Mouse (Mus musculus) embryonic facial prominence, embryonic 14.5 days (tissue): ENCODE measurements around the gene Lrrc61. TPM values are rescaled to one million over a fixed set of nuclear protein-coding genes. Genes with fewer than 3 reads are reported as not detected.
A peak's percentile ranks its signal among the peaks of the same experiment; 100 is the strongest.

Experiments
- ATAC-seq: fragments of 200-750 bp; cut with Nextera tagmentation; 2 replicates; pipeline ENCODE4 v1.8.0; 2017; ENCODE audit warnings: low read depth, moderate number of reproducible peaks, moderate TSS enrichment
- DNase-seq: peaks from one replicate; pipeline ENCODE4 v3.0.0-alpha.2; 2015; ENCODE audit warnings: low spot score
- H3K27ac ChIP-seq: fragments of 300-500 bp; sonication (generic); replicated peaks from 2 replicates; pipeline ENCODE4 v1.5.1; 2014; ENCODE audit warnings: low read depth, mild to moderate bottlenecking, low read length, moderate library complexity
- H3K27me3 ChIP-seq: fragments of 300-500 bp; sonication (generic); replicated peaks from 2 replicates; pipeline ENCODE4 v1.6.1; 2014; ENCODE audit warnings: low read length; ENCODE audit not compliant: control insufficient read depth, insufficient read depth
- H3K36me3 ChIP-seq: fragments of 300-500 bp; sonication (generic); 2 replicates; pipeline ENCODE4 v1.6.1; 2014; ENCODE audit warnings: low read length, mixed read lengths; ENCODE audit not compliant: control insufficient read depth, insufficient read depth
- H3K4me1 ChIP-seq: fragments of 300-500 bp; sonication (generic); 2 replicates; pipeline ENCODE4 v1.6.1; 2014; ENCODE audit warnings: antibody characterized with exemption, low read length; ENCODE audit not compliant: control insufficient read depth, insufficient read depth
- H3K4me2 ChIP-seq: fragments of 300-500 bp; sonication (generic); 2 replicates; pipeline ENCODE4 v1.6.1; 2014; ENCODE audit warnings: low read depth, mild to moderate bottlenecking, low read length, moderate library complexity, mixed read lengths
- H3K4me3 ChIP-seq: fragments of 300-500 bp; sonication (generic); 2 replicates; pipeline ENCODE4 v1.5.1; 2014; ENCODE audit warnings: low read depth, mild to moderate bottlenecking, low read length
- H3K9ac ChIP-seq: fragments of 300-500 bp; sonication (generic); 2 replicates; pipeline ENCODE4 v1.6.1; 2014; ENCODE audit warnings: low read depth, mild to moderate bottlenecking, low read length, moderate library complexity, mixed read lengths
- H3K9me3 ChIP-seq: fragments of 300-500 bp; sonication (generic); 2 replicates; pipeline ENCODE4 v1.6.1; 2016; ENCODE audit warnings: low read length; ENCODE audit not compliant: control insufficient read depth
- WGBS: fragments of 180-500 bp; shearing (Covaris S2); extraction: QIAGEN DNeasy Blood & Tissue Kit; methylation state at CpG from one replicate; pipeline ENCODE4 v1.1.7; 2014; 5-methylcytosine and 5-hydroxymethylcytosine counted together
- polyA plus RNA-seq: library from polyadenylated mRNA; unstranded; fragments of >200 nt; fragmentation: Nextera tagmentation; extraction: Ambion mirVana; gene quantifications from 2 replicates; pipeline ENCODE4 v1.2.1, GENCODE M21; 2014

Gene Lrrc61
- polyA plus RNA-seq, 1 experiment from 2014 or later, result 6.8 TPM

DNA sequence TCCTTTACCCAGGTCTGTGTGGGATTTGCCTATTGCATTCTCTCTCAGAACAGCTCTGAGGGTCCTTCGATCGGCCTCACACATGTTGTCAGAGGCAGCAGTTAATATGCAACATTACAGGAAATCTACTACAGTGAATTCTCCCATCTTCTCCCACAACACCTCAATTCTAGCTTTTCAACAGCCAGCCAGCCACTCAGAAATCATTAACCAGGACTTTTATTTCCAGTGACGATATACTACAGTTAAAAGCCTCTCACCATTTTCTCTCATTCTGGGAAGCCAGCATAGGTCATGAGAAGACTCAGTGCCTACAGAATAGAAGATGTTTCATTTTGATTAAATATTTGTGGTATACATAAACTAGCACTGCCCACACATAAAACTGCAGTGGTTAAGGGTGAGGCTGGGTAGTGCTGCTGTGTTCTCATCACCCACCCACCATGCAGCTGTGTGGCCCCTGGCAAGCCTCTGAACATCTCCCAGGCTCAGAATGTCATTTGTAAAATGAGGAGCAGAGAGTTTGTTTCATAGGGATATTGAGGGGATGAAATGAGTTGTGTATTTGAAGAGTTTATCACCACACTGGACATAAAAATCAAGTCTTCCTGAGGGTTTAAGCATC is 36.7 kb downstream of the Lrrc61 start:
- no peak overlapping the region for H3K4me2 ChIP-seq
- peaks cover 4% of the 10 kb centered on the region for H3K9me3 ChIP-seq
- no peak for DNase-seq
- H3K4me3 ChIP-seq, result no peak overlapping the region
- no peak overlapping the region for H3K27ac ChIP-seq
- H3K4me1 ChIP-seq, result peaks cover 14% of the 10 kb centered on the region
- H3K9ac ChIP-seq, result no peak overlapping the region
- ATAC-seq, result no peak
- no peaks in the 10 kb centered on the region for H3K27me3 ChIP-seq
- 92% methylated on average over 3 of the region's 3 CpGs for WGBS
- peaks cover 7% of the 10 kb centered on the region for H3K36me3 ChIP-seq

DNA sequence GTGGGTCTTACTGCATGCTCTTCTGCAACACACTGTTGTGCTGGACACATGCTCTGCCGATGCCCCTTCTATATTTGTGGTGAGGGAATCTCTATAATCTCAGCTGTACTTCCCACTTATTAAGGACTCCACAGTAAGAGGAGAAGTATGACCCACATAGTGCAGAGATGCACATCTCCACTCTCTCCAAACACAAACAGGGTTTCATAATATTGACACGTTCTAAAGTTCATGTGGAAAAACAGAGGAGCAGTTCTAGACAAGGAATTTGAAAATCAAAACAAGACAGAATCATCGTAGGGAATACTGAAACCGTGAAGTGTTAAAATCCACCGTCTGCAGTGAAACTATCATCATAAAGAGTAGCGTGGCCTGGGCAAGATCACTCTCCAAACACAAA is 37.3 kb downstream of the Lrrc61 start:
- H3K4me3 ChIP-seq, result no peak overlapping the region

GRCm38 (mm10) chr6:48593158-48594042 is 38.8 kb downstream of the Lrrc61 start, which contains the start of the genes Repin1 and Gm44965:
Repin1 (plus strand) TSS chr6:48593883.
Gm44965 (plus strand) TSS chr6:48593941.
- Histone ChIP-seq H3K36me3 (peaks cover 28% of the 10 kb centered on the region), H3K4me2 (peak within 1 kb of the TSS; percentile 84), H3K27me3 (no peaks in the 10 kb centered on the region), H3K9me3 (peaks cover 25% of the 10 kb centered on the region), H3K4me1 (peaks cover 14% of the 10 kb centered on the region), H3K9ac (peak within 1 kb of the TSS; percentile 90), H3K4me3 (peak within 1 kb of the TSS; percentile 88), H3K27ac (peak within 1 kb of the TSS; percentile 79; the same call in 1 of the 2 replicates)
- ATAC-seq, result peak; percentile 93
- WGBS, result 13% methylated on average over 25 of the region's 45 CpGs
- peak; percentile 93 for DNase-seq

More for the DNA sequence above, 37.3 kb downstream of the Lrrc61 start:
- no peak for ATAC-seq
- Histone ChIP-seq H3K4me2 (no peak overlapping the region), H3K36me3 (peaks cover 13% of the 10 kb centered on the region), H3K27ac (no peak overlapping the region), H3K4me1 (peaks cover 14% of the 10 kb centered on the region), H3K9me3 (peaks cover 10% of the 10 kb centered on the region), H3K27me3 (no peaks in the 10 kb centered on the region), H3K9ac (no peak overlapping the region)
- WGBS, result 87% methylated on average over 6 of the region's 6 CpGs
- DNase-seq, result no peak

DNA sequence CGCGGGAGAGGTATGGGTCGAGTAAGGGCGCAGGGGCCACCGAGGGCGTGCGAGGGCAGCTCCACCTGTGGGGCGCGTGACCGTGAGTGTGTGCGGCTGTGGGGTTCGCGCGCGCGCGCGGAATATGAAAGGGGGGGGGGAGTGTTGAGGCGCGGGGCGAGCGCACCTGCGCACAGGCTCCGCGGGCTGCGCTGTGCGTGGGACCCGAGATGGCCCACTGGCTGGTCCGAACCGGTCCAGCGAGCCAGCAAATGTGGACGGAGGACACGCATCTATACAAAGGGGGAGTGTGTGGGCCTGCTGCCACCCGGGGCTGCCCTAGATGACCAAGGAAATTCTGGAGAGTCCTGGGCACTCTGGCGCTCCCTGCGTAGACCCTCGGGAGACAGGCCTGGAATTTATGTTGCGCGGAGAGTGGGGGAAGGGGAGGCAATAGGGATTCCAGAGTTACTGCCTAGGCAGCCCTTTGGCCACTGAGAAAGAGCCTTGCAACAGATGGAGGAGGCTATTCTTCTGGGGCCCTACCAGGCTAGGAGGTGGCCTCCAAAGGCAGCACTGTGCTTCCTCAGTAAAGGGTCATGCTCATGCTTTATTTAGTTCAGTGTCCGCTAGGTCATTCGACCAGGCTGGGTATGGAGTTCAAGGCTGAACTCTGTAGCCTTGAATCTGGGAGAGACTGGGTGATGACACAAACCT is 39.6 kb downstream of the Lrrc61 start:
- H3K36me3 ChIP-seq, result peaks cover 36% of the 10 kb centered on the region
- H3K4me2 ChIP-seq, result peak overlapping the region; percentile 84
- no peaks in the 10 kb centered on the region for H3K27me3 ChIP-seq
- H3K4me3 ChIP-seq, result peak overlapping the region; percentile 88
- H3K4me1 ChIP-seq, result peaks cover 8% of the 10 kb centered on the region
- H3K9me3 ChIP-seq, result peaks cover 26% of the 10 kb centered on the region
- DNase-seq (peak; percentile 50), ATAC-seq (peak; percentile 53)
- peak overlapping the region; percentile 79; the same call in 1 of the 2 replicates for H3K27ac ChIP-seq
- H3K9ac ChIP-seq, result peak overlapping the region; percentile 90
- 3% methylated on average over 14 of the region's 41 CpGs for WGBS

DNA sequence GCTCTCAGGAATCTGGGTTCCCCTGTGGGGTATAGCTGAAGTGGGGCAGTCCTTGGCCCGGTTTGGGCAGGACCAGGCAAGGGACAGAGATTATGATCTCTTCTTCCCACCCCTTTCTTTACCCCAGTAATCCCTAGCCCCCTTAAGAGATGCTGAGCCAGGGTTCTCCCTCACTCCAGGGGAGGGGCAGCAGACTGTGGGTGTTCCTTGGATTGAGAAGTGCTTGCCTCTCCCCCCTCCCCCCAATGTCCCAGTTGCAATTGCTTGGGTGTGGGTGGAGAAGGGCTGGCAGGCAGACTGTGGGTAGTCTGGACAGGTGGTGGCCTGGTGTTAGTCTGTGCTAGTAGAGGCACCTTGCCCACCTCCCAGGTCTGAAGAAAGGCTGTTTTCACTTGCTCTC is 40.7 kb downstream of the Lrrc61 start:
- ATAC-seq (no peak), DNase-seq (no peak)
- H3K27ac ChIP-seq, result no peak overlapping the region
- no peaks in the 10 kb centered on the region for H3K27me3 ChIP-seq
- H3K36me3 ChIP-seq, result peaks cover 45% of the 10 kb centered on the region
- WGBS, result 71% methylated on average over 1 of the region's 1 CpGs
- peak overlapping the region; percentile 84 for H3K4me2 ChIP-seq
- 0 out of 2 replicates have a peak overlapping the region, but pooled peaks have one; percentile 90 for H3K9ac ChIP-seq
- H3K4me1 ChIP-seq, result peaks cover 5% of the 10 kb centered on the region
- peak overlapping the region; percentile 88; the same call in 1 of the 2 replicates for H3K4me3 ChIP-seq
- peaks cover 26% of the 10 kb centered on the region for H3K9me3 ChIP-seq

DNA sequence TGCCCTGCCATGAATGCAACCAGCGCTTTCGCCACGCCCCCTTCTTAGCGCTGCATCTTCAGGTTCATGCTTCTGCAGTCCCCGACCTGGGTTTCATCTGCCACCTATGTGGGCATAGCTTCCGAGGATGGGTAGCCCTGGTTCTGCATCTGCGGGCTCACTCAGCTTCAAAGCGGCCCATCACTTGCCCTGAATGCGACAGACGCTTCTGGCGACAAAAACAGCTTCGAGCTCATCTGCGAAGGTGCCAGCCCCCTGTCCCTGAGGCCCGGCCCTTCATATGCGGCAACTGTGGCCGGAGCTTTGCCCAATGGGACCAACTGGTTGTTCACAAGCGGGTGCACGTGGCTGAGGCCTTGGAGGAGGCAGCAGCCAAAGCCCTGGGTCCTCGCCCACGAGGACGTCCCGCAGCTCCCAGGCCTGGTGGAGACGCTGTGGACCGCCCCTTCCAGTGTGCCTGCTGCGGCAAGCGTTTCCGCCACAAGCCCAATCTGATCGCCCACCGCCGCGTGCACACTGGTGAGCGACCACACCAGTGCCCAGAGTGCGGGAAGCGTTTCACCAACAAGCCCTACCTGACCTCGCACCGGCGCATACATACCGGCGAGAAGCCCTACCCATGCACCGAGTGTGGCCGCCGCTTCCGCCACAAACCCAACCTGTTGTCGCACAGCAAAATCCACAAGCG is 42.1 kb downstream of the Lrrc61 start:
- ATAC-seq (no peak), DNase-seq (no peak)
- Histone ChIP-seq H3K27me3 (no peaks in the 10 kb centered on the region), H3K9me3 (peaks cover 26% of the 10 kb centered on the region), H3K4me1 (peaks cover 5% of the 10 kb centered on the region), H3K4me3 (no peak overlapping the region), H3K9ac (no peak overlapping the region), H3K27ac (no peak overlapping the region), H3K4me2 (no peak overlapping the region), H3K36me3 (peaks cover 45% of the 10 kb centered on the region)
- WGBS, result 96% methylated on average over 43 of the region's 45 CpGs

DNA sequence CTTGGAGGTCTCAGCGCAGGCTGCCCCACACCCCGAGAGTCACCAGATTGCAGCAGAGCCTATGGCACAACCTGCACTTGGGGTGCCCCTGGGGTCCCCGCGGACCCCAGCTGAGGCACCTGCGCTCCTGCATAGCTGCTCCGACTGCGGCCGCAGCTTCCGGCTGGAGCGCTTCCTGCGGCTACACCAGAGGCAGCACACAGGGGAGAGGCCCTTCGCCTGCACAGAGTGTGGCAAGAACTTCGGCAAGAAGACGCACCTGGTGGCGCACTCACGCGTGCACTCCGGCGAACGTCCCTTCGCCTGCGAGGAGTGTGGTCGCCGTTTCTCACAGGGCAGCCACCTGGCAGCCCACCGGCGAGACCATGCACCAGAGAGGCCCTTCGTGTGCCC is 42.6 kb downstream of the Lrrc61 start:
- no peak overlapping the region for H3K4me3 ChIP-seq
- H3K27me3 ChIP-seq, result no peaks in the 10 kb centered on the region
- H3K4me2 ChIP-seq, result no peak overlapping the region
- H3K27ac ChIP-seq, result no peak overlapping the region
- DNase-seq (no peak), ATAC-seq (no peak)
- peaks cover 5% of the 10 kb centered on the region for H3K4me1 ChIP-seq
- WGBS, result 96% methylated on average over 27 of the region's 27 CpGs
- H3K36me3 ChIP-seq, result peaks cover 45% of the 10 kb centered on the region
- H3K9me3 ChIP-seq, result peaks cover 26% of the 10 kb centered on the region
- H3K9ac ChIP-seq, result no peak overlapping the region

- Histone ChIP-seq H3K9ac (no peak overlapping the region), H3K36me3 (peaks cover 45% of the 10 kb centered on the region), H3K27me3 (no peaks in the 10 kb centered on the region), H3K4me2 (no peak overlapping the region), H3K9me3 (peaks cover 26% of the 10 kb centered on the region), H3K4me1 (peaks cover 6% of the 10 kb centered on the region), H3K4me3 (no peak overlapping the region), H3K27ac (no peak overlapping the region)
- DNase-seq (no peak), ATAC-seq (no peak)
- 90% methylated on average over 1 of the region's 1 CpGs for WGBS
These were observed 46.0 kb downstream of the Lrrc61 start for GRCm38 (mm10) chr6:48600594-48600993.
